Mouse (Mus musculus): Measurements from ENCODE around the gene Nceh1. TPM values are rescaled to one million over a fixed set of nuclear protein-coding genes. Genes with fewer than 3 reads are reported as not detected.
A peak's percentile ranks its signal among the peaks of the same experiment; 100 is the strongest.

Nceh1 gene
- total RNA-seq, 2 experiments from 2014 or later = 79.8 to 82.2 TPM

- DNase-seq (ENCODE audit: low spot score in 2 of 2) = peak; percentile 72 to 74
Observed at GRCm38 (mm10) chr3:27189320-27190261, 6.8 kb downstream of the Nceh1 start.

- DNase-seq (ENCODE audit: low spot score in 2 of 2) = no peak
Observed at GRCm38 (mm10) chr3:27190865-27191264, 8.1 kb downstream of the Nceh1 start.

- DNase-seq (ENCODE audit: low spot score in 2 of 2) = no peak
Observed at GRCm38 (mm10) chr3:27191856-27192255, 9.1 kb downstream of the Nceh1 start.

DNA sequence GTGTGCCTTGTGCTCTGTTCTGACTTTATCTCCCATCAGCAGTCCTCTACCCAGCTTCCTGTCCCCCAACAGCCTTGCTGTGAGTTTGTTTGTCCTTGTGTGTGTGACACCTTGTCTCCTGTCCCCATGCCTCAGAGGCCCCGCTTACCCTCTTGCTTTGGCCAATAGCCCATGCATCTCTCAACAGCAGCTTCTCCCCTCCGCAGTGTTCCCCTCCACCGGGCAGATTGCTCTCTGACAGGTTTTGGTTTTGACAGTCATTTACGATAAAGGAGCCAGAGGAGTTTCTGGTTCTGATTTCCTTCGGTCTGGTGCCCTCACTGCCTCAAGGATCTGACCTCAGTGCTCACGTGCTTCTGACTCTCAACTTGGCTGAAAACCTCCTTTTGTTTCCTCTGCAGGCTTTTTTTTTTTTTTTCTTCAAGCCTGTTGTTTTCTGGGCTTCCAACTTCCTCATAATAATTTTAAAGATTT, 11.1 kb downstream of the Nceh1 start:
- no peak for DNase-seq (ENCODE audit: low spot score in 2 of 2)

DNA sequence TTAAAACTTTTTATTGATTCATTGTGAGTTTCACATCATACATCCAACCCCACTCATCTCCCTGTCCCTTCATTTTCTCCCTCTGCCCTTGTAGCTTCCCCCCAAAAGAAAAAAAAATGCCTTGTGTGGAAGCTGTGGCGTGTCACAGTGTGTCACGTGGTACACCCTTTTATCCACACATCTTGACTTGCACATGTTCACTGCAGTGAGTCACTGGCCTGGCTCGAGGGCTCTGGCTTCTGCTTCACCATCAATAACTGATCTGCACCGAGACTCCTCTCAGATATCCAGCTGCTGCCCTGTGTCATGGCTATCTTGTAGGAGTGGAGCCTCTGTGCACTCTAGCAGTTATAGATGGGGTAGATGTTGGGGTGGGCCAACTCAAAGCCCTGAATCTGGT, 12.4 kb downstream of the Nceh1 start:
- no peak for DNase-seq (ENCODE audit: low spot score in 2 of 2)

GRCm38 (mm10) chr3:27195573-27196227, 12.9 kb downstream of the Nceh1 start:
- no peak for DNase-seq (ENCODE audit: low spot score in 2 of 2)

GRCm38 (mm10) chr3:27196529-27196928, 13.8 kb downstream of the Nceh1 start:
- no peak for DNase-seq (ENCODE audit: low spot score in 2 of 2)

- no peak for DNase-seq (ENCODE audit: low spot score in 2 of 2)
Observed at GRCm38 (mm10) chr3:27197816-27198215, 15.1 kb downstream of the Nceh1 start.

DNA sequence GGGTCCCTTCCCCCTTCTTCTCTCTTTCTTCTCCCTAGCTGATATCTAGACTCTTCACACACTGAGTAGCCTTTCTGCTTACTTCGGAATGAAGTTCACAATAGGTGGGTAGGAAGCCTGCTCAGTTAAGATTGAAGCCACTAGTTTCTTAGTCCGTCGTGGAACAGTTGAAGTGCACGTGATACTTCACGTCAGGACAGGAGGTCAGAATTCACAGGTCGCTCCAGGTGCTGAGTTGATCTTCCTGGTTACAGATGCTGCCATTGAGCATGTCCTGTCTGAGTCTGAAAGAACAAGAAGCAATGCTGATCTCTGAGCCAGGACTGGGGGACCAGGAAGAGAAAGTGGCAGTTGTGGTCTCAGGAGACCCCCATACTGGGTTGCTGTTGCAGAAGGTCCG, 16.4 kb downstream of the Nceh1 start:
- no peak for DNase-seq (ENCODE audit: low spot score in 2 of 2)

DNA sequence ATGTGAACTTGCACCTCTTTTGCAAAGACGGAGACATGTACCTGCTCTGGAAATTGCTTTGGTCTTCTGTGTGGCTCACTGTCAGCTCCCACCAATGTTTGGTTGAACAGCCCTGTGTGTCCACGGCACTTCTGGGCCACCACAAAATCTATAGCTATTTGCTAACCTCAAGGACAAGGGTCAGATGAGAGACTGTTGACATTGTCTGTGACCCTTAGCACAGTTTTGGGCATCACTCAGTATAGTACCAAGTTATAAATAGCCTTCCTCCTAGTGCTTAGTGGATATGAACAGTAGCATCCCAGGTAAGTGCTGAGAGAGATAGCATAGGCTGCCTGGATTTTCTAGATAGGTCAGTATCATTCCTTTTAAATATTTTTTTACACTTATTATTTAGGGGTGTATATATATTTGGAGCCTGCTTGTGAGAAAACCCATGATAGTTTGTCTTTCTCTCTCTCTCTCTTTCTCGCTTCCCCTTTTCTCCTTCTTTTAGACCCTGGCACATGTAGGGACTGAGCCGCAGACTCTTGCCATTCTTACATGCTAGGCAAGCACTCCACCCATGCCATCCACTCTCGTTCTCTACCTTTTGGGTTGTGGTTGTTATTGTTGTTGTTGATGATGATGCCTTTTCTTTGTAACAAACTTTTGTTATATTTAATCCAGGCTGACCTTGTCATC, 19.1 kb downstream of the Nceh1 start:
- DNase-seq (ENCODE audit: low spot score in 2 of 2) = no peak

GRCm38 (mm10) chr3:27205068-27205467, 22.3 kb downstream of the Nceh1 start:
- no peak for DNase-seq (ENCODE audit: low spot score in 2 of 2)

GRCm38 (mm10) chr3:27205514-27206220, 22.9 kb downstream of the Nceh1 start:
- no peak for DNase-seq (ENCODE audit: low spot score in 2 of 2)

DNA sequence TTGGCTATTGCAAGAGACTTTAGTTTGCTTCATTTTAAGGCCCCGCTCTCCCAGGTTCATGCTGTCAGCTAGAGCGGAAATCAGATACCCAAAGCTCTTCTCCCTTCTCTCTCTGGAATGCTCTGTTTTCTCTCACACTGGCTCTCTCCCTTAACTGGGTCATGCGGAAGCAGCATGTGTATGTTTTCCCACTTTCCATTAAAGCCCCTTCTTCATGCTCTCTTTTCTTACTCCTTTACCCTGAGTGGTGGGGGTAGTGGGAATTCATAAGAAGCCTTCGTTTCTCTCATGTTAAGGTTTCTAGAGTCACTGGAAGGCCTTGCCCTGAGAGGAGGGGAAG, 23.4 kb downstream of the Nceh1 start:
- DNase-seq (ENCODE audit: low spot score in 2 of 2) = no peak

- no peak for DNase-seq (ENCODE audit: low spot score in 2 of 2)
Observed at GRCm38 (mm10) chr3:27206577-27206976, 23.8 kb downstream of the Nceh1 start.

GRCm38 (mm10) chr3:27209707-27210106, 26.9 kb downstream of the Nceh1 start:
- DNase-seq (ENCODE audit: low spot score in 2 of 2) = no peak

GRCm38 (mm10) chr3:27210271-27210670, 27.5 kb downstream of the Nceh1 start:
- DNase-seq (ENCODE audit: low spot score in 2 of 2) = no peak

- DNase-seq (ENCODE audit: low spot score in 2 of 2) = no peak
Observed at GRCm38 (mm10) chr3:27214016-27214816, 31.5 kb downstream of the Nceh1 start.

DNA sequence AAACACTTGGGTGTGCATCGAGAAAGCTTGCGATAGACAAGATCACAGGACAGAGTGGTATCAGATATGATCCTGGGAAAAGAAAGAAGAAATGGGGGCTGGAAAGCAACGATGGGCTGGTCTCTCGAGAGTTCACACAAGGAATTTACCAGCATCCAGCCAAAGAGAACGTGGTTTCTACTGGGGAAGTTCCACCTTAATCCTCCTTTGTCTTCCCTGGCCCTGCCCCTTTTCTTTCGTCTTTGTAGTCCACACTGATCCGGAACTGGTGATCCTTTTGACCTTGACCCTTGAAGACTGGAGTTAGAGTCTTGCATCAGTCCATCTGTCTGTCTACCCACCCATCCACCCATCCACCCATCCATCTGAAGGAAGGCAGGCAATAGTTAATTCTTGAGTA, 34.6 kb downstream of the Nceh1 start:
- no peak for DNase-seq (ENCODE audit: low spot score in 2 of 2)

DNA sequence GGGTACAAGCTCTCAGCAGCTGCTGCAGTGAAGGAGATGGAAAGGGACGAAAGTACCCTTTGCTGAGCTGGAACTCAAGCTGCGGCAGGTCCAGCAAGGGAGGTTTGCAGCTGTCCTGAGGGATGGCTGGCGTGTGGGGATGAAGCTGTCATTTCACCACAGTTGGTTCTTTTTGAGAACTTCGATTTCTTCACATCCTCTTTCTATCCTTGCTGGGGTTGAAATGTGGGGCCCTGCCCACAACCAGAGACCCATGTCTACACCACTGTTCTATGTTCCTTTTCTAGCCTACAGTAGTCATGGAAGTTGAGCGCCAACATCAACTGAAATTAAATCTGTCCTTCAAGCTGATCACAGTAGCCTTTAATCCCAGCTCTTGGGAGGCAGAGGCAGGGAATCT, 35.8 kb downstream of the Nceh1 start:
- DNase-seq (ENCODE audit: low spot score in 2 of 2) = no peak

GRCm38 (mm10) chr3:27222052-27222451, 39.3 kb downstream of the Nceh1 start:
- no peak for DNase-seq (ENCODE audit: low spot score in 2 of 2)

All from layer of hippocampus, postnatal 10 days (tissue).